Mouse (Mus musculus) heart, embryonic 11.5 days (tissue): ENCODE data around the gene Ptpra. TPM values are rescaled to one million over a fixed set of nuclear protein-coding genes. Genes with fewer than 3 reads are reported as not detected.
"Not testable (repeated sequence)": the region's sequence is repeated elsewhere in the genome, so short reads cannot be mapped to it uniquely, and the experiment has no call there.

Experiments
- ATAC-seq: fragments of 200-750 bp; cut with Nextera tagmentation; replicated peaks from 2 replicates; pipeline ENCODE4 v1.8.0; 2017; ENCODE audit warnings: moderate library complexity; ENCODE audit not compliant: insufficient number of reproducible peaks, low FRiP score, low TSS enrichment
- H3K27ac ChIP-seq: fragments of 300-500 bp; sonication (generic); 2 replicates; pipeline ENCODE4 v1.5.1; 2014; ENCODE audit warnings: mild to moderate bottlenecking, low read depth, low read length
- H3K27me3 ChIP-seq: fragments of 300-500 bp; sonication (generic); 2 replicates; pipeline ENCODE4 v1.6.1; 2014; ENCODE audit warnings: mild to moderate bottlenecking, low read length, mixed read lengths; ENCODE audit not compliant: control insufficient read depth, insufficient read depth
- H3K36me3 ChIP-seq: fragments of 300-500 bp; sonication (generic); 2 replicates; pipeline ENCODE4 v1.6.1; 2014; ENCODE audit warnings: mild to moderate bottlenecking, low read length, moderate library complexity, mixed read lengths; ENCODE audit not compliant: control insufficient read depth, insufficient read depth
- H3K4me1 ChIP-seq: fragments of 300-500 bp; sonication (generic); 2 replicates; pipeline ENCODE4 v1.6.1; 2014; ENCODE audit warnings: low read length; ENCODE audit not compliant: control insufficient read depth, insufficient read depth
- H3K4me2 ChIP-seq: fragments of 300-500 bp; sonication (generic); 2 replicates; pipeline ENCODE4 v1.6.1; 2014; ENCODE audit warnings: mild to moderate bottlenecking, moderate library complexity
- H3K4me3 ChIP-seq: fragments of 300-500 bp; sonication (generic); 2 replicates; pipeline ENCODE4 v1.5.1; 2014; ENCODE audit warnings: low read depth, low read length
- H3K9ac ChIP-seq: fragments of 300-500 bp; sonication (generic); 2 replicates; pipeline ENCODE4 v1.6.1; 2014; ENCODE audit warnings: mild to moderate bottlenecking, low read depth, low read length, moderate library complexity
- H3K9me3 ChIP-seq: fragments of 300-500 bp; sonication (generic); replicated peaks from 2 replicates; pipeline ENCODE4 v1.6.1; 2016; ENCODE audit warnings: low read length; ENCODE audit not compliant: control insufficient read depth
- WGBS: fragments of 180-500 bp; shearing (Covaris S2); extraction: QIAGEN DNeasy Blood & Tissue Kit; methylation state at CpG from one replicate; pipeline ENCODE4 v1.1.7; 2014; ENCODE audit not compliant: insufficient replicate concordance; 5-methylcytosine and 5-hydroxymethylcytosine counted together
- polyA plus RNA-seq: library from polyadenylated mRNA; unstranded; fragments of >200 nt; fragmentation: Nextera tagmentation; extraction: Ambion mirVana; gene quantifications from 2 replicates; pipeline ENCODE4 v1.2.1, GENCODE M21; 2014

Ptpra gene
- polyA plus RNA-seq, 1 experiment from 2014 or later = 72.9 TPM

DNA sequence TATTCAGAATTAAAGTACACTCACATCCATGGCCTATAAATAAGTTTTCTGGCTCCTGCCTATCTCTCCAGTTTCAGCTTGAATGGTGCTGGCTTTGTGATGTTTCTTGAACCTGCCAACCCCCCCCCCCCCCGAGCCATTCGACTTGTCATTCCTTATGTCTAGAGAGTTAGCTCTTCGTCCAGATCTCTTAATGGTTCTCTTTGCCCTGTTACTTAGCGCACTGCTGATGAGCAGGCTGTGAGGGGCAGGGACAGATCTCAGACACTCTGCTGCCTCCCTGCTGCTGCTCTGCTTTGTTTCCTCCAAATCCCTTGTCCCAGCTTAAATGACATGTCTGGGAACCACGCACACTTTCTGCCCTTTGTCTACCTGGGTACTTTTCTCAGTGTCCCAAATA lies 65.7 kb downstream of the Ptpra start:
- H3K27ac ChIP-seq = no peak overlapping the region
- H3K4me3 ChIP-seq = no peak overlapping the region
- no peaks in the 10 kb centered on the region for H3K4me1 ChIP-seq
- 79% methylated on average over 5 of the region's 5 CpGs for WGBS
- H3K9me3 ChIP-seq = no peaks in the 10 kb centered on the region
- no peak overlapping the region for H3K9ac ChIP-seq
- ATAC-seq = no peak
- no peak overlapping the region for H3K4me2 ChIP-seq
- no peaks in the 10 kb centered on the region for H3K27me3 ChIP-seq
- peaks cover 7% of the 10 kb centered on the region; the same call in 1 of the 2 replicates for H3K36me3 ChIP-seq

GRCm38 (mm10) chr2:130521927-130522326 lies 71.8 kb downstream of the Ptpra start:
- ATAC-seq = no peak
- Histone ChIP-seq H3K4me2 (no peak overlapping the region), H3K4me3 (no peak overlapping the region), H3K9ac (no peak overlapping the region), H3K36me3 (peaks cover 7% of the 10 kb centered on the region; the same call in 1 of the 2 replicates), H3K27ac (no peak overlapping the region), H3K4me1 (no peaks in the 10 kb centered on the region), H3K27me3 (no peaks in the 10 kb centered on the region), H3K9me3 (no peaks in the 10 kb centered on the region)
- WGBS = 89% methylated on average over 2 of the region's 2 CpGs

DNA sequence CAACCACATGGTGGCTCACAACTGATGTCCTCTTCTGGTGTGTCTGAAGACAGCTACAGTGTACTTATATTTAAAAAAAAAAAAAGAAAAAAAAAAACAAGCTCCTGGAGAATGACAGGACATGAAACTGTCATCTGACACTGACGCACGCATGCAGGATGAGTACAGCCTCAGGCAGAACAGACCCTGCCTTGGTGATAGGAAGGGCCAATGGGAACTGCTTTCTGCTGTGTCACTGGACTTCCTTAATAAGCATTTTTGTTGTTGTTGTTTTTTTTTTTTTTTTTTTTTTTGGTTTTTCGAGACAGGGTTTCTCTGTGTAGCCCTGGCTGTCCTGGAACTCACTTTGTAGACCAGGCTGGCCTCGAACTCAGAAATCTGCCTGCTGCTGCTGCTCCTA lies 75.4 kb downstream of the Ptpra start:
- not testable (repeated sequence) for H3K27ac ChIP-seq, ATAC-seq, H3K27me3 ChIP-seq, H3K4me1 ChIP-seq, H3K36me3 ChIP-seq, H3K4me3 ChIP-seq, H3K9me3 ChIP-seq, H3K9ac ChIP-seq, H3K4me2 ChIP-seq
- WGBS = 96% methylated on average over 3 of the region's 4 CpGs

DNA sequence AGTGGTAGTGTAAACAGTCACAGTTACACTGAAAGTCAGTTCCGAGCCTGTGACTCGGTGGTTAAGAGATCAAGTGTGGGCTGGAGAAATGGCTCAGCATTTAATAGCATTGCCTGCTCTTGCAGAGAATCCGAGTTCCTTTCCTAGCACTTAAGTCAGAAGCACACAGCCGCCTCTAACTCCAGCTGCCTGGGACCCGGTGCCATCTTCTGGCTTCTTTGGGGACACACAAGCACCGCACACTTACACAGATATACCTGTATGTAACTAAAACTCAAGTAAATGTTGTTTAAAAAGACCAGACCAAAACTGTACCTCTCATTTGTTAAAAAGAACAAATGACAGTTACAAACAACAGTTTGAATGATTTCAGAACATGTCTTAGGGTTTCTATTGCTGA lies 78.4 kb downstream of the Ptpra start:
- H3K27ac ChIP-seq = no peak overlapping the region
- H3K36me3 ChIP-seq = no peaks in the 10 kb centered on the region
- no peak overlapping the region for H3K9ac ChIP-seq
- no peaks in the 10 kb centered on the region for H3K27me3 ChIP-seq
- WGBS = 87% methylated on average over 6 of the region's 6 CpGs
- H3K4me1 ChIP-seq = no peaks in the 10 kb centered on the region
- H3K4me3 ChIP-seq = no peak overlapping the region
- no peak for ATAC-seq
- H3K4me2 ChIP-seq = no peak overlapping the region
- no peaks in the 10 kb centered on the region for H3K9me3 ChIP-seq

- Histone ChIP-seq H3K4me2 (no peak overlapping the region), H3K9ac (no peak overlapping the region), H3K27me3 (no peaks in the 10 kb centered on the region), H3K27ac (no peak overlapping the region), H3K9me3 (no peaks in the 10 kb centered on the region), H3K4me3 (no peak overlapping the region), H3K36me3 (no peaks in the 10 kb centered on the region), H3K4me1 (no peaks in the 10 kb centered on the region)
- 85% methylated on average over 2 of the region's 2 CpGs for WGBS
- no peak for ATAC-seq
These were observed 79.2 kb downstream of the Ptpra start for GRCm38 (mm10) chr2:130529290-130529689.

- WGBS = 88% methylated on average over 7 of the region's 7 CpGs
These were observed 79.8 kb downstream of the Ptpra start for GRCm38 (mm10) chr2:130529925-130530324.

GRCm38 (mm10) chr2:130532201-130532600 lies 82.1 kb downstream of the Ptpra start:
- Histone ChIP-seq H3K4me1 (no peaks in the 10 kb centered on the region), H3K4me3 (no peak overlapping the region), H3K27me3 (no peaks in the 10 kb centered on the region), H3K36me3 (peaks cover 9% of the 10 kb centered on the region), H3K9ac (no peak overlapping the region), H3K4me2 (no peak overlapping the region), H3K9me3 (no peaks in the 10 kb centered on the region), H3K27ac (no peak overlapping the region)
- 78% methylated on average over 2 of the region's 2 CpGs for WGBS
- ATAC-seq = no peak

More at GRCm38 (mm10) chr2:130529925-130530324, 79.8 kb downstream of the Ptpra start:
- Histone ChIP-seq H3K4me3 (no peak overlapping the region), H3K36me3 (peaks cover 2% of the 10 kb centered on the region; the same call in 1 of the 2 replicates), H3K4me1 (no peaks in the 10 kb centered on the region), H3K4me2 (no peak overlapping the region), H3K9ac (no peak overlapping the region), H3K27me3 (no peaks in the 10 kb centered on the region), H3K27ac (no peak overlapping the region), H3K9me3 (no peaks in the 10 kb centered on the region)
- no peak for ATAC-seq

DNA sequence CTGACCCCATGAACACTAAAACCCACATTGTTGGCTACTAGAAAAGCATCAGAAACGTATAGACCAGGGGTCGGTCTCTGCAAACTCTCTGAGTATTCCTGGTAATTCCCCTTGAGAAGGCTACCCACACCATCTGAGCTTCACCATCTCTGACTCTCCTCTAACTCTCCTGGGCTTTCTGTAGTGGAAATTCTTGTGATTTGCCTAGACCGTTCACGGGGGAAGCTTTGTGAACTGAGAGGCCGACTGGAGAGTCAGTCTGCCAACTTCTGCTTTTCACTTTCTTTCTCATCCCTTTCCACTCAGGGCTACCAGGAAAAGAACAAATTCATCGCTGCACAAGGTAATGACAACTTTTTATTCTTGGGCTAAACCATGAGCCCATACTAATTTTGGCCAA lies 84.9 kb downstream of the Ptpra start:
- 84% methylated on average over 6 of the region's 6 CpGs for WGBS
- peaks cover 9% of the 10 kb centered on the region for H3K36me3 ChIP-seq

DNA sequence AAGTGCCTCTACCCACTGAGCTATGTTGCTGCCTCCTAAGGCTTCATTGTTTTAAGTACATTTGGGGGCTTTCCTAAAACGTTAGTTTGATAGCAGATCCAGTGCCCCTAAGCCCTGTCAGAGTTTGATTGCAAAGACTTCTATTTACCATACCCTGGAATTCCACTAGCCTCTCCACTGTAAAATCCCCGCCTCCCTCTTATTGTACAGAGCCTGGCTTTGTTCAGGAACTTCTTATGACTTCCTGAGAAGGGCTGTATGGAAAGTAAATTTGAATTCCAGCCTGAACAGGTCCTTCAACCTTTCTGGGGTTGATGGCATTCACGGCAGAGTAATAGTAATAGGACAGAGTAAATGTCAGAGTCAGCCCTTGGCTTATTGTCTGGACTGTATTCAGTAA lies 86.8 kb downstream of the Ptpra start:
- ATAC-seq = no peak
- peaks cover 16% of the 10 kb centered on the region for H3K36me3 ChIP-seq

More for the DNA sequence above, 84.9 kb downstream of the Ptpra start:
- Histone ChIP-seq H3K9me3 (no peaks in the 10 kb centered on the region), H3K4me3 (no peak overlapping the region), H3K4me2 (no peak overlapping the region), H3K9ac (no peak overlapping the region), H3K27ac (no peak overlapping the region), H3K27me3 (no peaks in the 10 kb centered on the region), H3K4me1 (no peaks in the 10 kb centered on the region)
- ATAC-seq = no peak

More for the DNA sequence above, 86.8 kb downstream of the Ptpra start:
- H3K4me3 ChIP-seq = no peak overlapping the region
- H3K4me2 ChIP-seq = no peak overlapping the region
- no peaks in the 10 kb centered on the region for H3K9me3 ChIP-seq
- no peak overlapping the region for H3K9ac ChIP-seq
- H3K27ac ChIP-seq = no peak overlapping the region
- WGBS = 76% methylated on average over 3 of the region's 3 CpGs
- H3K27me3 ChIP-seq = no peaks in the 10 kb centered on the region
- no peaks in the 10 kb centered on the region for H3K4me1 ChIP-seq
